Mouse (Mus musculus) T-helper 17 cell (primary cell): Measurements from ENCODE around the gene Snrpd2.

Experiments
- in situ Hi-C, 2 experiments: fragments of 300-600 bp; cut with MboI, MseI; formaldehyde crosslinking; loops; 1 replicate in 1 of 2; 2 replicates in 1 of 2; pipeline ENCODE4 v1.15.1; 2025; ENCODE audit warnings: high pct_unique_total_duplicates in 2 of 2

Snrpd2 gene

GRCm38 (mm10) chr7:19177216-19177615, 27.7 kb downstream of the Snrpd2 start:
- in situ Hi-C loops: no loop called here

- in situ Hi-C loops: no loop called here
Observed at GRCm38 (mm10) chr7:19178035-19178434, 28.5 kb downstream of the Snrpd2 start.

GRCm38 (mm10) chr7:19178443-19179092, 29.0 kb downstream of the Snrpd2 start:
- in situ Hi-C loops: no loop called here

GRCm38 (mm10) chr7:19179173-19179572, 29.7 kb downstream of the Snrpd2 start:
- in situ Hi-C loops: no loop called here

- in situ Hi-C loops: no loop called here
Observed at GRCm38 (mm10) chr7:19179936-19180335, 30.4 kb downstream of the Snrpd2 start.

GRCm38 (mm10) chr7:19180862-19181429, 31.4 kb downstream of the Snrpd2 start:
- in situ Hi-C loops: no loop called here

GRCm38 (mm10) chr7:19184250-19184649, 34.7 kb downstream of the Snrpd2 start:
- in situ Hi-C loops: no loop called here

GRCm38 (mm10) chr7:19184758-19185157, 35.2 kb downstream of the Snrpd2 start:
- in situ Hi-C loops: no loop called here

GRCm38 (mm10) chr7:19194676-19195075, 45.2 kb downstream of the Snrpd2 start:
- in situ Hi-C loops: no loop called here

- in situ Hi-C loops: no loop called here
Observed at GRCm38 (mm10) chr7:19196676-19197075, 47.2 kb downstream of the Snrpd2 start.

- in situ Hi-C loops: no loop called here
Observed at GRCm38 (mm10) chr7:19197985-19198384, 48.5 kb downstream of the Snrpd2 start.

- in situ Hi-C loops: no loop called here
Observed at GRCm38 (mm10) chr7:19201660-19202059, 52.1 kb downstream of the Snrpd2 start.

GRCm38 (mm10) chr7:19202065-19202850, 52.7 kb downstream of the Snrpd2 start:
- in situ Hi-C loops: no loop called here
